Mouse (Mus musculus): ENCODE measurements around the gene Gm6657.

DNA sequence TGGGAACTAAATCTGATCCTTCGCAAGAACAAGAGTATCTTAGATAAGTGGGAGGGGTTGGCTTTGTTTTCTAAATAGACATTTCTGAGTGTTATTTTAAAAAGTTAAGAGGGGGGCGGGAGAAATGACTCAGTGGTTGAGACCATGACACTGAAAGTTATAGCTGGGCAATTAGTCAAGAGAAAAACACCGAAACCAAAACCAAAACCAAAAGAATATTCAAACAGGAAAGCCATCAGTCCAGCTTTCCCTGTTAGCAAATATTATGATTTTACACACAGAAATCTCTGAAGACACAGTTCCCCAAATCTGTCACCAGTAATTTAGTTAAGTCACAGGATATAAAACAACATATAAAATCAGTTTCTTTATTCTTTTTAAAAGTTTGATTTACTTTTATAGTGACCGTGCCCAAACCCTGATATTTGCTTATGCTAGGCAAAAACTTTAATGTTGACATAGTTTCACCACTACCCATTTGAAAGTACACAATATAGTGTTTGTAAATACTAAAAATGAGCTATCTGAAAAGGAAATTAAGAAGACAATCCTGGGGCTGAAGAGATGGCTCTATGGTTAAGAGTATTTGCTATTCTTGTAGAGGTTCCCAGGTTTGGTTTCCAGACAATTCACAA, 25.3 kb downstream of the Gm6657 start:
- no peak for TF ChIP-seq TAL1 (IDR thresholded peaks at IDR 0.05; ENCODE audit: low read length)
- TF ChIP-seq GATA1 (IDR thresholded peaks at IDR 0.05; ENCODE audit: low read length), result no peak
